Mouse (Mus musculus) cerebral cortex, adult 2 months (tissue): ENCODE measurements around the gene Cchcr1.

Source experiments
- WGBS: fragments of 180-500 bp; shearing (Covaris S2); methylation state at CpG from one replicate; pipeline ENCODE4 v1.1.7; 2018; 5-methylcytosine and 5-hydroxymethylcytosine counted together

Gene Cchcr1

DNA sequence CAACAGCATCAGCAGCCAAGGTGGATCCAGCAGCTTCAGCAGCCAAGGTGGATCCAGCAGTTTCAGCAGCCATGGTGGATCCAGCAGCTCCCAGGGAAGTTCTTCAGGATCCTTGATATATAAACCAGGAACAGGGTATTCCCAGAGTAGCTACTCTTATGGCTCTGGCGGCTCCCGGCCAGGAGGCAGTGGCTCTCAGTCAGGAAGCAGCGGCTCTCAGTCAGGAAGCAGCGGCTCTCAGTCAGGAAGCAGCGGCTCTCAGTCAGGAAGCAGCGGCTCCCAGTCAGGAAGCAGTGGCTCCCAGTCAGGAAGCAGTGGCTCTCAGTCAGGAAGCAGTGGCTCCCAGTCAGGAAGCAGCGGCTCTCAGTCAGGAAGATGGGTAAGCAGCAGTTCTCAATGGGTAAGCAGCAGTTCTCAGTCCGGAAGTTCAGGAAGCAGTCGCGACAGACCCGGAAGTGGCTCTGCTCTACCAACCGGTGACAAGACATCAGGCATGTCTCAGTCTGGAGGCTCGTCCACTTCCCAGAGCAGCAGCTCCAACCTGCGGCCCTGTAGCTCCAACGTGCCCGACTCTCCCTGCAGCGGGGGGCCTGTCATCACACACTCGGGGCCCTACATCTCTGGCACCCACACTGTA lies 38.0 kb downstream of the Cchcr1 start:
- whole genome bisulfite sequencing = 93% methylated on average over 18 of the region's 18 CpGs

DNA sequence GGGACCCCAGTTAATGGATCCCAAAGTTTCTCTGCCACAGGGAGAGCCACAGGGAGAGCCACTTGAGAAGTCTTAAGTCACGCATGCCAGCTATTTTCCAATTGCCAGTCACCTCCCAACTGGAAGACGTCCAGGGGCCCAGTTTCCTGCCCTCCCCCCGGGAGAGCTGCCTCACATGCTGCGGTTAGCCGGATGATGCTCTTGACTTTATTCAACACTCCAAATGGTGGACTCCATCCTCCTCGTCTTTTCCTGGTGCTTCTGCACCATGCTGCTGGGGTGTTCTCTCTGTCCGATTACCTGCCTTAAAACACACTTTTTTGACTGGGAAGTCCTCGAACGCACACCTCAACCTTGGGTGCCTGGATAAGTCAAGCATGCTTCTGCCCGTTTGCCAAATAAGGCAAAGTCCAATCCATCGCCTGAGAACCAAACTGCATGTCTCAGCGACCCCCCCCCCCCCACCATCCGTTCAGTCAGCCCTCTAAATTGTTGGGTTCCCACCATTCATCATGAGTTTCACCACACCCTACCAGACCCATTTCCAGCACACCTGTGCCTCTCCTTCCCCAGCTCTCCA lies 39.4 kb downstream of the Cchcr1 start:
- 92% methylated on average over 13 of the region's 13 CpGs for WGBS

DNA sequence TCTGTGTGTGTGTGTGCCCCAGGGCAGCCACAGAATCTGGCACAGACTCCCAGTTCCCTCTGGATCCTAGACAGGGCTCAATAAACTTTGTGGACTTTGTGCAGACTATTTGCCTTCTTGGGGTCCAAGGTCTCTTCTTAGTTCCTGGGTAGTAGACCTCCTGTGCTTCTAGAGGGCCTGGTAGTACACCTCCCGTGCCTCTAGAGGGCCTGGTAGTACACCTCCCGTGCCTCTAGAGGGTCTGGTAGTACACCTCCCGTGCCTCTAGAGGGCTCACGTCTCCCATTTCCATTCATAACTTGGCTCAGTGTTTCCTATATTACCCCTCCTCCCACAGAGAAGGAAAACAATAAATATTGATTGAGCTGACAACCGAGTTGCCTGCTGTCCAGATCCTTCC lies 39.9 kb downstream of the Cchcr1 start:
- 28% methylated on average over 5 of the region's 5 CpGs for WGBS

DNA sequence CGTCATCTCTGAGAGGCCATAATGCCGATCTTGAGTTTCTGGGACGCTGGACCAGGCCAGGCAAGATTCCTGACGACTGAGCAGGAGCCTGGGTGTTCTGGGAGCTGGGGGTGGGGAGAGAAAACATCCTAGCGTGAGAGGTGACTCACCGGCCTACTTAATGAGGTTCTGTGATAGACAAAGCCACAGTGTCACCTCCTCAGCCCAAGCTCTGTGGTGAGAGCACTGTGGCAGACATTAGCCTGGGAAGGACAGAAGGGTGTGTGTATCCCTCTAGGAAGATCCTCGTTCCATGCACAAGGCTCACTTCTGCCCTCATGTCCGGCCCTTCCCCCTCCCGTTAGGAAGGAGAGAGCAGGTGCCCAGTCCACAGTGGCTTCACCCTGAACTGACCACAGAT lies 40.5 kb downstream of the Cchcr1 start:
- WGBS = 69% methylated on average over 9 of the region's 9 CpGs

DNA sequence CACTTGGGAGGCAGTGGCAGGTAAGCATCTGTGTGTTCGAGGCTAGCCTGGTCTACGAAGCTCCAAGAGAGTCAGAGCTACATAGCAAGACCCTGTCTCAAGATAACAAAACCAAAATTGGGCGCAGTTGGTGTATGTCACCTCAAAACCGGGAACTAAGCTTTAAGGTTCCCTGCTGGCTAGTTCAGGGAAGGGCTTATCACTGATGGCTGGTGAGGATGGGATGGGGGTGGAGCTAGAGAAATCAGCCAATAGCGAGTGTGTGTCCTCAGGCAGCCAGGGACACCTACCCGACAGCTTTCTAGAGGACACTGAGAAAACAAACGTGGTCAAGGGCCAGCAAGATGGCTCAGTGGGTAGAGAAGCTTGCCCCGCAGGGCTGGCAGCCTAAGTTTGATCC lies 41.3 kb downstream of the Cchcr1 start:
- 69% methylated on average over 8 of the region's 8 CpGs for WGBS

DNA sequence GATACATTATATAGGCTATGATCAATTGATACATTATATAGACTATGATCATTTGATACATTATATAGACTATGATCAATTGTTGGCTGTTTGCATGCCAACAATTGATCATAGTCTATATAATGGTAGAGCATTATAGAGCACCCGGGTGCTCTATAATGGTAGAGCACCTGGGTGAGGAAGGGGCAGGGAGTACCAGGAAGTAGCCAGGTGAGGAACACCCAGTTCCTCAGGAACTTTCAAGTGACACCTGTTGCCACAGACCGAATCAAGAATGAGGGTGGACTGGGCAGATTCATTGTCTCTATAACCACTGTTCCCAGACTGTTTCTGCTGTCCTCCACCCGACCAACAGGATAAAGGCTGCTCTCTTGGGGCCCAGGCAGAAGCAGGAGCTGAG lies 50.2 kb downstream of the Cchcr1 start, which contains the start of gene 2300002M23Rik:
TSS of gene 2300002M23Rik (plus strand) at position 301 of the 400 bp plus-strand sequence.
- 79% methylated on average over 3 of the region's 3 CpGs for WGBS

DNA sequence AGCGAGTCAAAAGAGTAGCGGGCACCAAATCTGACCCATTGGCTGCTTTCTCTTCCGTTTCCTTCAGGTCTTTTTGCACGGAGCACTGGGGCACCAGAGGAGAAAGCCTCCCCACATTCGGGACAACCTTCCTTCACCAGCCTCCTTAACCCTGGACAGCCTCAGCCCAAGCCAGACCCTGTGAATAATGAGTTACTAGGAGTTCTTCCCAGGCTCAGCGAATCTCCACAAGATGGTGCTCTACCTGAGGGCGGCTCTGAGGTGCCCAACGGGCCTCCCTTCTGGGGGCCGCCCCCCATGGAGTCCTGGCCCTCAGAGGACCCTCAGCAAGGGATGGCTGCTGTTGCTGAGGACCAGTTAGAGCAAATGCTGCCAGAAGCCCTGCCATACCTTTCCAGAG lies 50.9 kb downstream of the Cchcr1 start:
- WGBS = 41% methylated on average over 9 of the region's 9 CpGs

DNA sequence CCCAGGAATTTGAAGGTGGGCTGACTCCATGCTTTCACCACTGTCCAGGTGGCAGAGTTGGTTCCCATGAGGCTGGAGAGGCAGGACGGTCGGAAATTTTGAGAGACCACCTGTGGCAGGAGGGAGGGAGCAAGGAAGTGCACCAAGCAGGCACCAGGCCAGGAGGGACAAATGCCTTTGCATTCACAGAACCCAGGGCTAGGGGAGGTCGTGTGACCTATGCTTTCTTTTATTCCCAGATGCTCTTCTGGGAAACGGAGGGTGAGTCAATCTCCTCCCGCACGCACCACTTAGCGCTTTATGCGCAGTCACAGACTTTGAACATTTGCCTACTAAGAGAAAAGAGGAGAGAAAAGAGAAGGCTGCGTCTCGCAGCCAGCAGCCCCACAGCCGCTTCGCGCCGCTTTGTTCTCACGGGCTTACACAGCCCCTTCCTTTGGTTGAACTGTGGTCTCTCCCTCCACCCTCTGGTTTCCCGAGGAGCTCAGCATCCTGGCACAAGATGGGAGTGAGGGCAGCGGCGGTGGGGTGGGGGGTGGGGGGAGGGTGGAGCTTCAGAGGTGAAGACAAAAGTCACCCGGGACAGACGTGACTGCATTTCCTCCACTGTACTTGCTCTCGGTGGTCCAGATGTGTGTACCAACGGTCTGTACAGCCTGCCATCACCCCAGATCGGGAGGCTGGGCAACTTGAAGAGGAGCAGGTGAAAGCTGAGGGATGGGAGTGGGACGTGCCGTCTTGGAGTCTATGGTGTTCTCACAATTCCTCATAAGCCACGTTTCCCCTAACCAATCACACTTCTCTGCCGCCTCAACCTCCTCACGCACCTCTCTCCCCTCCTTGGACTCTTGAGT lies 52.4 kb downstream of the Cchcr1 start:
- 7% methylated on average over 28 of the region's 28 CpGs for WGBS

DNA sequence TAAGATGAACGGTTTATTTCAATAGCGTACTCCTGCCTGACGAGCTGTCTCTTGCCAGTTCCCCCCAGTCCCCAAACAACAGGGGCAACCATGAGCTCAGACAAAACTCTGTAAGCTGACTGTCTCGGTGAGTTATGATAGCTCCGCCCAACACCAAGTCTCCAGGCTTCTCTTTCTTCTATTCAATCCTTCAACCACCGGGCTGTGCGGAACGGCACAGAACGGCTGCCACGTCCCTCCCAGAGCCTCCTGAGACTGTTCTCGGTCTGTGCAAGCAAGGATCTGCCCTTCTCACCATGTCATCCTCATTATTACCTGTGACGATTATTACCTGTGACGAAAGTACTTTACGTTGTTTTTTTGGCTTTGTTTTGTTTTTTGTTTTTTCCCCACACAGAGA lies 53.9 kb downstream of the Cchcr1 start:
- WGBS = 91% methylated on average over 14 of the region's 14 CpGs

DNA sequence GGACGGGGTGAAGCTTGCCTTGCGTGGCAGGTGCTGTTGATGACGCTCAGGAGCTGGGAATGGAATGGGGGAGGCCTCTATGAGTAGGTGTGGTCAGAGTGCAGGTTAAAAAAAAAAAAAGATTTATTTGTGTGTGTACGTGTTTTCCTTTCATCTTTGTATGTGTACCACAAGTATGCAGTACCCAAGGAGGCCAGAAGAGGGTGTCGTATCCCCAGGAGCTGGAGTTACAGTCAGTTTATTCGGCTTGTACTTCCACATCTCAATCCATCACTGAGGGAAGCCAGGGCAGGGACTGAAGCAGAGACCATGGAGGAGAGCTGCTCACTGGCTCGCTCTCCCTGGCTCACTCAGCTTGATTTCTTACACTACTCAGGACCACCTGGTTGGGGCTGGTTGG lies 54.6 kb downstream of the Cchcr1 start:
- 99% methylated on average over 7 of the region's 7 CpGs for WGBS

DNA sequence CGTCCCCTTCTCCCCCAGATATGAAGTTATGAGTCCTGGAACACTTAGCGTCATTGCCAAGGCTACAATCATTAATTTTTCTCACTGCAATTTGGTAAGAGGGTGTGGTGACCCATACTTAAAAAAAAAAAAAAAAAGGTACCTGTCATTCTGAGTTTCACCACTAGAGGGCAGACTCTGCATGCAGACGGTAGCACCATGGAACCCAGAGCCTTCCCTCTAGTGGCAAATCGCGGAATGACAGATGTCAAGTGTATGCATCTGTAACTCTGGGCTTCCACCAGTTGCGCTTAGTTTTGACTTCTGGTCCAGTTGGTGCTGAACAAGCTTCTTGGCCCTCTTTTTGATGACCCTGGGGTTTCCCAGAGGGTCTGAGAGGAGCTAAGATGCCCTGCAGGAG lies 61.3 kb downstream of the Cchcr1 start:
- 19% methylated on average over 6 of the region's 6 CpGs for whole genome bisulfite sequencing
